Mouse (Mus musculus): Measurements from ENCODE around the gene Plcd1. TPM values are rescaled to one million over a fixed set of nuclear protein-coding genes. Genes with fewer than 3 reads are reported as not detected.
A peak's percentile ranks its signal among the peaks of the same experiment; 100 is the strongest.

Plcd1 gene
- polyA plus RNA-seq, 1 experiment from 2014 or later = 16.6 TPM

GRCm38 (mm10) chr9:119088148-119088801 lies 5.0 kb downstream of the Plcd1 start:
- no peaks in the 10 kb centered on the region for H3K36me3 ChIP-seq
- 0 out of 2 replicates have a peak overlapping the region, but pooled peaks have one; percentile 33 for H3K27ac ChIP-seq (replicated peaks)
- H3K27me3 ChIP-seq (replicated peaks) = peaks cover 5% of the 10 kb centered on the region; the same call in 1 of the 2 replicates
- H3K9ac ChIP-seq (replicated peaks) = no peak overlapping the region
- peak overlapping the region; percentile 26 for H3K4me3 ChIP-seq (replicated peaks)
- peak; percentile 39; the same call in 1 of the 2 replicates for ATAC-seq (ENCODE audit: low FRiP score)
- under 1% methylated on average over 24 of the region's 24 CpGs for WGBS
- H3K9me3 ChIP-seq (replicated peaks) = no peaks in the 10 kb centered on the region
- H3K4me2 ChIP-seq = peak overlapping the region; percentile 52
- peaks cover 45% of the 10 kb centered on the region for H3K4me1 ChIP-seq

- Histone ChIP-seq H3K9ac (replicated peaks) (no peak overlapping the region), H3K36me3 (no peaks in the 10 kb centered on the region), H3K9me3 (replicated peaks) (no peaks in the 10 kb centered on the region), H3K4me1 (peaks cover 40% of the 10 kb centered on the region), H3K27ac (replicated peaks) (no peak overlapping the region), H3K4me2 (peak overlapping the region; percentile 52; the same call in 1 of the 2 replicates), H3K27me3 (replicated peaks) (peaks cover 5% of the 10 kb centered on the region; the same call in 1 of the 2 replicates), H3K4me3 (replicated peaks) (no peak overlapping the region; the same call in 1 of the 2 replicates)
- WGBS = 83% methylated on average over 5 of the region's 5 CpGs
- no peak for ATAC-seq (ENCODE audit: low FRiP score)
These were observed 6.0 kb downstream of the Plcd1 start for GRCm38 (mm10) chr9:119087309-119087708.

GRCm38 (mm10) chr9:119086451-119086850 lies 6.9 kb downstream of the Plcd1 start:
- H3K9me3 ChIP-seq (replicated peaks) = no peaks in the 10 kb centered on the region
- H3K27ac ChIP-seq (replicated peaks) = no peak overlapping the region
- H3K27me3 ChIP-seq (replicated peaks) = no peaks in the 10 kb centered on the region
- H3K9ac ChIP-seq (replicated peaks) = no peak overlapping the region
- peaks cover 40% of the 10 kb centered on the region for H3K4me1 ChIP-seq
- no peak overlapping the region for H3K4me2 ChIP-seq
- ATAC-seq (ENCODE audit: low FRiP score) = no peak
- no peak overlapping the region for H3K4me3 ChIP-seq (replicated peaks)
- 44% methylated on average over 1 of the region's 1 CpGs for WGBS
- no peaks in the 10 kb centered on the region for H3K36me3 ChIP-seq

GRCm38 (mm10) chr9:119083966-119084365 lies 9.3 kb downstream of the Plcd1 start:
- 84% methylated on average over 10 of the region's 10 CpGs for WGBS
- H3K27ac ChIP-seq (replicated peaks) = no peak overlapping the region
- H3K9ac ChIP-seq (replicated peaks) = no peak overlapping the region
- H3K4me2 ChIP-seq = no peak overlapping the region
- H3K36me3 ChIP-seq = no peaks in the 10 kb centered on the region
- peaks cover 38% of the 10 kb centered on the region for H3K4me1 ChIP-seq
- H3K27me3 ChIP-seq (replicated peaks) = no peaks in the 10 kb centered on the region
- ATAC-seq (ENCODE audit: low FRiP score) = no peak
- no peaks in the 10 kb centered on the region for H3K9me3 ChIP-seq (replicated peaks)
- H3K4me3 ChIP-seq (replicated peaks) = no peak overlapping the region

- Histone ChIP-seq H3K4me2 (no peak overlapping the region), H3K9ac (replicated peaks) (no peak overlapping the region), H3K9me3 (replicated peaks) (no peaks in the 10 kb centered on the region), H3K27ac (replicated peaks) (peak overlapping the region; percentile 7; the same call in 1 of the 2 replicates), H3K36me3 (0 out of 2 replicates have a peak, but pooled peaks cover under 1% of the 10 kb centered on the region), H3K27me3 (replicated peaks) (no peaks in the 10 kb centered on the region), H3K4me1 (peaks cover 28% of the 10 kb centered on the region), H3K4me3 (replicated peaks) (no peak overlapping the region)
- WGBS = 78% methylated on average over 7 of the region's 7 CpGs
- ATAC-seq (ENCODE audit: low FRiP score) = no peak
These were observed 10.5 kb downstream of the Plcd1 start for GRCm38 (mm10) chr9:119082656-119083430.

- Histone ChIP-seq H3K4me1 (peaks cover 21% of the 10 kb centered on the region), H3K27me3 (replicated peaks) (no peaks in the 10 kb centered on the region), H3K4me2 (no peak overlapping the region), H3K4me3 (replicated peaks) (no peak overlapping the region), H3K9me3 (replicated peaks) (no peaks in the 10 kb centered on the region), H3K36me3 (0 out of 2 replicates have a peak, but pooled peaks cover 3% of the 10 kb centered on the region), H3K27ac (replicated peaks) (peak overlapping the region; percentile 7; the same call in 1 of the 2 replicates), H3K9ac (replicated peaks) (no peak overlapping the region)
- WGBS = 6% methylated on average over 8 of the region's 8 CpGs
- ATAC-seq (ENCODE audit: low FRiP score) = peak; percentile 52
These were observed 11.3 kb downstream of the Plcd1 start for GRCm38 (mm10) chr9:119082039-119082438.

GRCm38 (mm10) chr9:119080040-119080675 lies 13.1 kb downstream of the Plcd1 start:
- no peak for ATAC-seq (ENCODE audit: low FRiP score)
- Histone ChIP-seq H3K4me1 (peaks cover 15% of the 10 kb centered on the region), H3K27me3 (replicated peaks) (no peaks in the 10 kb centered on the region), H3K27ac (replicated peaks) (no peak overlapping the region), H3K9ac (replicated peaks) (no peak overlapping the region), H3K4me3 (replicated peaks) (no peak overlapping the region), H3K36me3 (peaks cover 7% of the 10 kb centered on the region; the same call in 1 of the 2 replicates), H3K9me3 (replicated peaks) (no peaks in the 10 kb centered on the region), H3K4me2 (no peak overlapping the region)
- 85% methylated on average over 5 of the region's 5 CpGs for WGBS

- H3K4me1 ChIP-seq = no peaks in the 10 kb centered on the region
- no peak overlapping the region for H3K9ac ChIP-seq (replicated peaks)
- H3K27ac ChIP-seq (replicated peaks) = no peak overlapping the region
- H3K4me2 ChIP-seq = no peak overlapping the region
- H3K36me3 ChIP-seq = peaks cover 27% of the 10 kb centered on the region
- WGBS = 70% methylated on average over 16 of the region's 16 CpGs
- H3K4me3 ChIP-seq (replicated peaks) = no peak overlapping the region
- H3K9me3 ChIP-seq (replicated peaks) = no peaks in the 10 kb centered on the region
- H3K27me3 ChIP-seq (replicated peaks) = no peaks in the 10 kb centered on the region
- no peak for ATAC-seq (ENCODE audit: low FRiP score)
These were observed 17.6 kb downstream of the Plcd1 start for GRCm38 (mm10) chr9:119075685-119076084.

- H3K36me3 ChIP-seq = peaks cover 27% of the 10 kb centered on the region
- no peaks in the 10 kb centered on the region for H3K4me1 ChIP-seq
- no peaks in the 10 kb centered on the region for H3K27me3 ChIP-seq (replicated peaks)
- no peak overlapping the region for H3K9ac ChIP-seq (replicated peaks)
- H3K9me3 ChIP-seq (replicated peaks) = no peaks in the 10 kb centered on the region
- ATAC-seq (ENCODE audit: low FRiP score) = no peak
- WGBS = 85% methylated on average over 15 of the region's 15 CpGs
- no peak overlapping the region for H3K4me2 ChIP-seq
- no peak overlapping the region for H3K4me3 ChIP-seq (replicated peaks)
- H3K27ac ChIP-seq (replicated peaks) = no peak overlapping the region
These were observed 20.0 kb downstream of the Plcd1 start for GRCm38 (mm10) chr9:119073184-119073895.

GRCm38 (mm10) chr9:119071786-119072185 lies 21.5 kb downstream of the Plcd1 start:
- Histone ChIP-seq H3K9me3 (replicated peaks) (no peaks in the 10 kb centered on the region), H3K4me2 (no peak overlapping the region), H3K4me3 (replicated peaks) (no peak overlapping the region), H3K27ac (replicated peaks) (no peak overlapping the region), H3K4me1 (peaks cover 2% of the 10 kb centered on the region; the same call in 1 of the 2 replicates), H3K36me3 (peaks cover 24% of the 10 kb centered on the region), H3K9ac (replicated peaks) (no peak overlapping the region), H3K27me3 (replicated peaks) (0 out of 2 replicates have a peak, but pooled peaks cover 4% of the 10 kb centered on the region)
- no peak for ATAC-seq (ENCODE audit: low FRiP score)
- 86% methylated on average over 9 of the region's 9 CpGs for WGBS
